Mouse (Mus musculus) lung, postnatal 0 days (tissue): Measurements from ENCODE around the gene Casp2. TPM values are rescaled to one million over a fixed set of nuclear protein-coding genes. Genes with fewer than 3 reads are reported as not detected.

ENCODE experiments used
- ATAC-seq: fragments of 200-750 bp; cut with Nextera tagmentation; 2 replicates; pipeline ENCODE4 v1.8.0; 2017; ENCODE audit warnings: moderate library complexity
- DNase-seq: peaks from one replicate; pipeline ENCODE4 v3.0.0-alpha.2; 2016; ENCODE audit warnings: low spot score
- H3K27ac ChIP-seq: fragments of 300-500 bp; sonication (generic); 2 replicates; pipeline ENCODE4 v1.5.1; 2014; ENCODE audit warnings: antibody characterized with exemption, mild to moderate bottlenecking, low read length, mixed read lengths
- H3K27me3 ChIP-seq: fragments of 300-500 bp; sonication (generic); replicated peaks from 2 replicates; pipeline ENCODE4 v1.6.1; 2014; ENCODE audit warnings: low read length, mixed read lengths; ENCODE audit not compliant: insufficient read depth
- H3K36me3 ChIP-seq: fragments of 300-500 bp; sonication (generic); 2 replicates; pipeline ENCODE4 v1.6.1; 2014; ENCODE audit warnings: low read length, mixed read lengths; ENCODE audit not compliant: insufficient read depth
- H3K4me1 ChIP-seq: fragments of 300-500 bp; sonication (generic); 2 replicates; pipeline ENCODE4 v1.6.1; 2014; ENCODE audit warnings: antibody characterized with exemption, low read depth, low read length, mixed read lengths; ENCODE audit not compliant: insufficient read depth
- H3K4me2 ChIP-seq: fragments of 300-500 bp; sonication (generic); replicated peaks from 2 replicates; pipeline ENCODE4 v1.6.1; 2014; ENCODE audit warnings: low read depth, mild to moderate bottlenecking, low read length, moderate library complexity, mixed read lengths
- H3K4me3 ChIP-seq: fragments of 300-500 bp; sonication (generic); 2 replicates; pipeline ENCODE4 v1.5.1; 2014; ENCODE audit warnings: low read depth, low read length
- H3K9ac ChIP-seq: fragments of 300-500 bp; sonication (generic); replicated peaks from 2 replicates; pipeline ENCODE4 v1.6.1; 2014; ENCODE audit warnings: low read depth, mild to moderate bottlenecking
- H3K9me3 ChIP-seq: fragments of 300-500 bp; sonication (generic); 2 replicates; pipeline ENCODE4 v1.6.1; 2016; ENCODE audit warnings: low read length, mixed read lengths
- CTCF ChIP-seq: IDR thresholded peaks from 2 replicates; pipeline ENCODE4 v1.5.1; 2016; ENCODE audit warnings: antibody characterized with exemption, mild to moderate bottlenecking
- EP300 ChIP-seq: IDR thresholded peaks from 2 replicates; pipeline ENCODE4 v1.6.1; 2016; ENCODE audit warnings: antibody characterized with exemption, mild to moderate bottlenecking, control low read depth
- WGBS: fragments of 180-500 bp; shearing (Covaris S2); extraction: QIAGEN DNeasy Blood & Tissue Kit; methylation state at CpG from one replicate; pipeline ENCODE4 v1.1.7; 2014; 5-methylcytosine and 5-hydroxymethylcytosine counted together
- polyA plus RNA-seq: library from polyadenylated mRNA; unstranded; fragments of >200 nt; fragmentation: Nextera tagmentation; extraction: Ambion mirVana; gene quantifications from 2 replicates; pipeline ENCODE4 v1.2.1, GENCODE M21; 2015

Casp2 gene
- polyA plus RNA-seq, 1 experiment from 2014 or later, result 29.0 TPM

DNA sequence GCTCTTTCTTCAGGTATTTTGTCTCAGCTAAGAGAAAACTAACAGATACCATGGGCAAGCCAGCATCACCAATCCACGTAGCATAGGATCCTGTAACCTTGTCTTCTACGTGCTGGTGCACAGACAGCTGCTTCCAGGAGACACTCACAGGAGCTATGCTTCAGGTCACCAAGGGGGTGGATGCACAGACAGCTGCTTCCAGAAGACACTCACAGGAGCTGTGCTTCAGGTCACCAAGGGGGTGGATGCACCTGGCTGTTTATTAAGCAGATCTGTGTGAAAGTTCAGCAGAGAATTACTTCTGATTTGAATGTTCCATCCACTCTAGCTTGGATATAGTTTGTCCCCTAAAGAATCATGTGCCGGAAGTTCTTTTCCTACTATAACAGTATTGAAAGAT is 66.2 kb downstream of the Casp2 start:
- H3K9me3 ChIP-seq, result no peaks in the 10 kb centered on the region
- 85% methylated on average over 3 of the region's 3 CpGs for WGBS
- no peak overlapping the region for H3K9ac ChIP-seq
- DNase-seq (no peak), ATAC-seq (no peak)
- no peak overlapping the region for H3K4me3 ChIP-seq
- no peaks in the 10 kb centered on the region for H3K27me3 ChIP-seq
- H3K27ac ChIP-seq, result no peak overlapping the region
- H3K4me2 ChIP-seq, result no peak overlapping the region
- TF ChIP-seq EP300, result no peak
- no peak for TF ChIP-seq CTCF
- H3K4me1 ChIP-seq, result no peaks in the 10 kb centered on the region
- no peaks in the 10 kb centered on the region for H3K36me3 ChIP-seq

Other genes starting within 250 kb of the Casp2 start
- gene Sva, start 226.6 kb upstream of the Casp2 start, polyA plus RNA-seq, result not detected in 2 replicates
- gene Tas2r139, start 124.0 kb upstream of the Casp2 start, polyA plus RNA-seq, result not detected in 2 replicates
- not detected in 2 replicates for gene Tas2r144, start 49.7 kb upstream of the Casp2 start, polyA plus RNA-seq
- gene Gstk1, start 19.1 kb upstream of the Casp2 start, polyA plus RNA-seq, result 94.8 and 105 TPM in 2 replicates
- gene Tmem139, start 3.0 kb upstream of the Casp2 start, polyA plus RNA-seq, result 22.9 and 26.5 TPM in 2 replicates
- gene Clcn1, start 21.7 kb downstream of the Casp2 start, polyA plus RNA-seq, result 0.05 TPM in 1 of 2 replicates, not detected in the other
- not detected in 2 replicates for gene Fam131b, start 59.7 kb downstream of the Casp2 start, polyA plus RNA-seq
- 166 and 183 TPM in 2 replicates for gene Zyx, start 84.6 kb downstream of the Casp2 start, polyA plus RNA-seq
- 21.8 TPM in 2 replicates for gene Epha1, start 108.3 kb downstream of the Casp2 start, polyA plus RNA-seq
- 0.15 TPM in 1 of 2 replicates, not detected in the other for gene Tas2r143, start 135.3 kb downstream of the Casp2 start, polyA plus RNA-seq
- 0.18 TPM in 1 of 2 replicates, not detected in the other for gene Tas2r135, start 140.4 kb downstream of the Casp2 start, polyA plus RNA-seq
- not detected in 2 replicates for gene Tas2r126, start 169.6 kb downstream of the Casp2 start, polyA plus RNA-seq
- 0.08 TPM in 1 of 2 replicates, not detected in the other for gene Olfr458, start 200.2 kb downstream of the Casp2 start, polyA plus RNA-seq
- 0.06 TPM in 2 replicates for gene Olfr457, start 211.3 kb downstream of the Casp2 start, polyA plus RNA-seq
- 0.30 and 0.33 TPM in 2 replicates for gene Olfr456, start 222.2 kb downstream of the Casp2 start, polyA plus RNA-seq